Mouse (Mus musculus) layer of hippocampus, postnatal 25 days (tissue): ENCODE measurements at regions not wholly inside any gene's neighbourhood (a gene's known extent, or its start where the extent isn't known, plus 50 kb on each side); places are given as distances from the start of the nearest gene placed in this dataset.

Experiments used
- DNase-seq, 2 experiments: peaks; one replicate each; pipeline ENCODE4 v3.0.0; 2022; ENCODE audit warnings: mixed read lengths in 2 of 2, low spot score in 1 of 2; ENCODE audit errors: extremely low spot score in 1 of 2

DNA sequence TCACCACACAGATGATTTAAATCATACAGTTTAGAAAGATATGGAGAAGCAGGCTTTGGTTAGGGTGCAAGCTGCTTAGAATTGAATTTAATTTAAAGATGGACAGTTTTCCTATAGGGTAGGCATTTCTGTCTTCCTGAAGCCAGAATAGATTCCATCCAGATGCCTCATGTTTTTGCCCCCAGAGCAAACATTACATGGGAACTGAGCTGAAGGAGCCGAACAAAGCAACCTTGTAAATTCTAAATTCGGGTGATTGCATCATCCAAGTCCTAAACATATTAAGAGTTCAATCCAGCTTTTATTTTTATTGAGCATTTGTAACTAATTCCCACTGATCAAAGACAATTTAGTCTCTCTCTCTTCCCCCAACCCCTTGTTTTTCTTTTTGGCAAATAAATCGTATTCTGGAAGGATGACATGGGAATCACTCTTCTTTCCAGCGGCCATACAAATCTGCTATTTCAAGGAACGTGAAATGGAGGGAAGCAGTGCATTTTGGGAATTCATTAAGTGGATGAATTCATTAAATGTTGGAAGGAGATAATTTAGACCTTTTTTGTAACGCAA lies 884.1 kb downstream of the Slc4a3 start:
- no peak for DNase-seq

DNA sequence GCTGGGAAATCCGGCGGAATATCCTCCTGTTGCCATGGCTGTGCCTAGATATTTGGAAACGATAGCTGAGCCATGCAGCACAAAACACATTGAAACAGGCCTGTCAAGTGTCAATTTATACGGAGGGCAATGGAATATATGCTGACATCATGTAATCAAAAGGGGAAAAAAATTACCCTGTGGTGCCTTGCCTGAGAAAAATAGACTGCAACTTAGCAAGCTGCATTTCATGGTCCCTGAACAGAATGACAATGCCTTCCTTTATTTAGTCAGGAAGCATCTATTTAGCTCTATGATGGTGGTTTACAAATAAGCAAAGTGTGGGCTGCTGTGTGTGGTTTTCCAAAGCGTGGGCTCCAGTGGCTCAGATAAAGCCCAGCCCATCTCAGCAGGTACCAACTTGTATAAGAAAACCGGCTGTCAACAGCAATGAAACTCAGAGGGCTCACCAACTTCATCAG lies 887.4 kb downstream of the Slc4a3 start:
- no peak for DNase-seq

DNA sequence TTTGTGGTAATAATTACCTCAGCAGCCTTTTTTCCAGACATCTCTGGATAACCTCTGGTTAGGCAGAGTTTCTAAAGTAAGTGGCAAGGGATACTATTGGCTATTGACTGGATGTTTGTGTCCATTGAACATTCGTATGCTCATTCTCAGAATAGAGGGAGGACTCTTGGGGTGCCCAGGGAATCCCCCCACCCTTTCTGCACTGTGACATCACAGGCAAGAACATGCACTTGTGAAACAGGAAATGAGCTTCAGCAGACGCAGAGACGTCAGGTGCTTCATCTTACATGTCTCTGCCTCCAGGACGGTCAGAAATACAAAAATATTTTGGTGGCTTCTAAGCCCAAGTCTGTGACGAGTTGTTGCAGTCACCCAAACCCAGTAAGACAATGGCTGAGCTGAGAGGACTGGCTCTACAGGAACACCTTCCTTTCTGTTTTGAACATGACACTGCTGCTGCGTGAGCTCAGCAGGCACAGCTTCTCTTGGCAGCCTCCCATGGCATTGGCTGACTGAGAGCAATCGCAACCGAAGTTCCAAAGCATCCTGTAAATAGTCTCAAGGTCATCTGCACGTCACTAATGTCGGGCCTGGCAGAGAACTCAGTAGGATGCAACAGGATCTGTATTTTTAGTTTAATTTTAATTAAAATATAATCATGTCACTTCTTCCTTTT lies 904.6 kb downstream of the Slc4a3 start:
- no peak for DNase-seq

DNA sequence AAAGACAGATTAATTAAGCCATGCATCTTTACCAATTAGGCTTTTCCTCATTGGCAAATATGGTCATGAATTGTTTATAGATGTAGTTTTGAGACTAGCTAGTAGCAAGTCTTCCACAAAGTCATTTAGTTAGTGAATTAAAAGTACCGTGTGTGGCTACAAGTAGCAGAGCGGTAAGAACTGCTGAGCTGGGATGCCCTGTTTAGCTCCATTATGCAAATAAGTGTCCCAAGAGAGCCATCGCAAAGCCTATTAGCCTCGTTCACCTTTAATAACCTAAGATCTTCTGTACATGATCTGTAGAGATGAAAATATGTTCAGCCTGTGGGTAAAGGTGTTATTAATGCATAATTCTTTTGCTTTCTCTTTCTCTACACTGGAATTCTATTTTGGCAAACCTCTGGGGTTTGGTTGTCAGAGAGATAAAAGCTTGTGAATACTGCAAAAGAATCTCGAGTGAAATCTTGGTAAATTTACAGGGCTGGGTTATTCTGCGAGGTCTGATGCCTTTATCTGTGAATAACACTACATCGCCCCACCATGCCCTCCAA lies 907.2 kb downstream of the Slc4a3 start:
- no peak for DNase-seq

DNA sequence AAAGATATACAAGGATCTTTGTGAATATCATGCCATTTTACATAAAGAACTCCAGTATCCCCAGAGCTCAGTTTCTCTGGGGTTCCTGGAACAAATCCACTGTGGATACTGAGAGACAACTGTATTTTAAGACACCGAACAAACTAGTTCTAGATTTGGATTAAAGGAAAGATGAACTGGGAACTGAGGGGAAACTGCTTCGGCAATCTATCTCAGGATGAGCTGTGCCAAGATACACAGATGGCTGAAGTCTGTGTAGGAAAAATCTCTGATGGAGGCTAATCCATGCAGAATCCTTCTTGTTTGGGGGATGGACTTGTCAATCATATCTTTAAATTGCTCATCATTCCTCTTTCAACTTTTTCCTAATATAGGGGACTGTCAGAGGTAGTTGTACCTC lies 920.5 kb downstream of the Slc4a3 start:
- DNase-seq = no peak

DNA sequence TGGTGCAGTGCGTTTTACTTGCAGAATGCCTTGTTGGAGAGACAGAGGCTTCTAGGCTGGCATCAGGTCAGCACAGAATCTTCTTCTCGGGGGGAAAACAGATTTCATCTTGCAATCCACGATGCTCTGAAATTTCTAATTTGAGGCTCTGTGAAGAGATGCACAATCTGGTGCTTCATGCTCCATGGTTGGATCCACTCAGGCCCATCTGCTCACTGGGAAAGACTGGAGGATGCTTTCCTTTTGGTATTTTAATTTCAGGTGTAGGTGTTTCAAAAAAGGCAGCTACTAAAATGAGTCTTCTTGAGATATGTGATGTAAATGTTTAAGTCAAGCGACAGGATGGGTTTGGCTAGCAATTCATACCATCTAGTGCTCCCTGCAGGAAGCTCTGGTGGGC lies 938.1 kb downstream of the Slc4a3 start:
- no peak for DNase-seq

DNA sequence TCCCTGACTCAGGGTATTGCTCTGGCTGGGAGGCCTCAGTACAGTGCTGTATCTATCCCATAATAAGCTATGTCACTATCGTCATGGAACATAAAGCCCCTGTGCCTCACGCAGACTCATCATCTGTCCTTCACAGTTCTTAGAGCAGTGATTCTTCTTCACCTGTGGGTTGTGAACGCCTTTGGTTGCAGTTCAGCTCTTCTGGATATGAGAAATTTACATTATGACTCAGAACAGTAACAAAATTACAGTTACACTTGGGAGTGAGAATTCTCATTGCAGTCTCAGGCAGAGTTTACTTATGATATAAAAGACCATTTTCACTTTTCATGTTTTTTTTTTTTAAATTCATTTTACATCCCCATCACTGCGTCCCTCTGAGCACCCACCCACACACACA lies 941.4 kb downstream of the Slc4a3 start:
- DNase-seq = no peak

DNA sequence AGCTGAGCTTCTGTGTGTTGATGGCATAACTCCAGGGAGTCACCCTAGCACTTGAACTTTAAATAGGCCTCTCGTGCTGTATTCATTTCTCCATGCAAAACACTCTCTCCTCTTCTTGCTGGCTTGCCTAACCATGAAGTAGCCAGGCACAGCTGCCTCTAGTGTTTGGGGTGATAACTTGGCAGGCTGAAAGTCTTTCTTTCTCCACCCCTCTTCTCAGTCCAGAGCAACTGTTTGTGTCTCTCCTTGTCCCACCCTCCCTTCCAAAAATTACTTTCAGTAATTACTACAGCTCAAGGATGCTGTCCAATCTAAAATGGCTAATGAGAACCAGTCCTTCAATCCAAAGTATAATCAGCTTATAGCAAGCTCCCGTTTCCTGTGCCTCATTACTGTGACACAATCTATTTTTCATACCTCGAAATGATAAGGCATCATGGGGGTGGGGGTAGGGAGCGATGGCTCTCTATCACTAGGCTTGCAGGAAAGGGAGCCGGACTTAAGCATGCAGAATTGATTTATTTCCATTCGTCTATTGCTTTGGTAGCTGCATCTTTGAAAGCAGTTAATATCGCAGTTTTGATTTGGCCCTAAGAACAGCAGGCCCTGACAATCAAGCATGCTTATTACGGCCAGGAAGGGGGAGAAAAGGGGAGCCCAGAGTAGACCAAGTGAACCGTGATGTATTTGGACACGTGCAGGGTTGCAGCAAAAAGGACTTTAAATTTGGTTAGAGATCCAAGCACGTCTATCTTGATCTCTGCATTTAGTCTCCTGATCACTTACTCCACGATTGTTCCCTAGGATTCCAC lies 943.8 kb downstream of the Slc4a3 start:
- no peak for DNase-seq

DNA sequence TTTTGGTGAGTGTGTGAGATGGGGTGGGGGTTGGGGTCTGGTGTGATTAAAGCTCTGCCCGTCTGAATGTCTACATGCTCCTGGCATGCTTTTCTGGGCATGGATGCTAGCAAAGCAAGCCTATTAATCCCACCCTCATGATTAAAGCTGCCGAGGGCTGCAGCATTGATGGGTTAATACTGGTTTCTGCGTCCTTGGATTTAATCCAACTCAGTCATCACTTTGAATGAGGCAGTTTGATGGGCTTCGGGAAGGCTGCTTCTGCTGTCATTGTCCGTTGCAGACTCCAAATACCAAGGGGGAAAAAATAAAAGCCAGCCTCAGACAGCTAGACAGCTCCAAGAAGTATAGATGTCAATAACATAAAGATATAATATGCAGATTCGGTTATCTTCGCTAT lies 944.7 kb downstream of the Slc4a3 start:
- DNase-seq = no peak

DNA sequence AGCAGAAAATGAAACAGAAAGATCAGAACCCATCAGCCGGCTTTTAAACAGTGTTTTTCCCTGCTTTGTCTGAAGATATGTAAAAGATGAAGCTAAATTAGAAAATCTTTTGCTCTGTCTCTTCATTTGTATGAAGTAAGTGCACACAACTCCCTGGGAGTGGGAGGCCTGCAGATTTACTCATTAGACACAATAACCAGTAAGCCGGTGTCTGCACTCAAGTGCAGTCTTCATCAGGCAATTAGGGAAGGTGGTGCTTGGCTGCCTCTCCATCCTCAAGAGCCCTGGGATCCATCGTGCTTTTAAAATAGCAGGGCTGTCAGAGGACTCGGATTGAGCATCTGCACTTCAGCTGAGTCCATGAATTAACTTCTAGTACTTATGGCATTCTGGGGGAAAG lies 945.1 kb downstream of the Slc4a3 start:
- no peak for DNase-seq

GRCm38 (mm10) chr1:76505150-76505549 lies 959.1 kb downstream of the Slc4a3 start:
- no peak for DNase-seq

- DNase-seq = no peak
These were observed 962.8 kb downstream of the Slc4a3 start for GRCm38 (mm10) chr1:76508821-76509220.

GRCm38 (mm10) chr1:76509486-76509885 lies 963.4 kb downstream of the Slc4a3 start:
- no peak for DNase-seq

GRCm38 (mm10) chr1:76512156-76512555 lies 966.1 kb downstream of the Slc4a3 start:
- DNase-seq = no peak

GRCm38 (mm10) chr1:76513490-76513889 lies 967.4 kb downstream of the Slc4a3 start:
- DNase-seq = no peak

- DNase-seq = no peak
These were observed 983.5 kb downstream of the Slc4a3 start for GRCm38 (mm10) chr1:76529531-76529930.

DNA sequence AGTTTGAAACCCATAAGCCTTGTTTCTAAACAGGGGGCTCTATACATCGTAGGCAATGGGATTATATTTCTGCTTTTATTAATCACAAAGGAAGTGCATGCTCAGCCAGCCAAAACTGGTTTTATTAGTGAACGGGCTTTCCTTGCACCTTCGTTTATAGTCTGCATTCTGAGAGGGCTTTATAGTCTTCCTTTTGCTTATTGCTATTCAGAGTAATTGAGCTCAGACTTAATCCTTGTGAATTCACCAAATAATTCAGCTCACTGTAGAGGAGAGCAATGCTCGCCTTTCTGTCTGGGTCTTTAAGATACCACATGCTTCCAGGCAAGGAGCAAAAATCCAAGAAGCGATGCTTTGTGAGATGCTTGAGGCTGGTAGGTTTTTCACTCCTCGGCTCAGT lies 984.3 kb downstream of the Slc4a3 start:
- no peak for DNase-seq

- no peak for DNase-seq
These were observed 979.3 kb downstream of the Epha4 start for GRCm38 (mm10) chr1:76535522-76535956.

DNA sequence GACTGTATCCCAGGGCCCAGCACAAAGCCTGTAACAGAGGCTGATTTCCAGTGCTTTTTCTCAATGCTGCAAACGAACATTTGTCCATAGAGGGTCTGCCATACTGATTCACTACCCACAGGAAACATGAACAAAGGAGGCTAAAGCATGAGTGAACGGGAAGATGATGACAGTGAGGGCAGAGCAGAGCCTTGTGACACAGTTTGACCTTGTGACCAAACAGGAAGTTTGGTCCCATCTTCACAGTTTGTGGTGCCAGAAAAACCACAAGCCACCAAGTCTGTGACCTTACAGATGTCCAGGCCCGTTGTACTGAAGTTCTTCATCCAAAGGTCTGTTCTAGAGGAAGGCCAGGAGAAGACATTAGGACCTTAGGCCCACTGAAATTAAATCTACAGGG lies 974.4 kb downstream of the Epha4 start:
- no peak for DNase-seq

- no peak for DNase-seq
These were observed 964.0 kb downstream of the Epha4 start for GRCm38 (mm10) chr1:76550876-76551275.

DNA sequence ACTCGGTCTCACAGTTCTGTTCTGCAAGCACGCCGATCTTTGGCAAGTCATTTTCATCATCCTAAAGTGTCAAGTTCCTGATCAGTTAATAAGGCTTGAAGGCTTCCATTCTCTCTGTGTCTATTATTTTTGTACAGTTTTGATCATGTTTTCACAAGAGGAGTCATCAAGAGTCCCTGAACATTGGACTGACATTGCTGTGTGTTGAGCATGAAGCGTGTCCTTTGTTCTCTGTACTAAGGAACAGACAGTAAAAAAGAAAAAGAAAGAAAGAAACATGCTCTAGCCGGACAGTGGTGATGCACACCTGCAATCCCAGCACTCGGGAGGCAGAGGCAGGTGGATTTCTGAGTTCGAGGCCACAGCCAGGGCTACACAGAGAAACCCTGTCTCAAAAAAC lies 955.4 kb downstream of the Epha4 start:
- no peak for DNase-seq
